Mouse (Mus musculus): ENCODE data around the gene Nup93. TPM values are rescaled to one million over a fixed set of nuclear protein-coding genes. Genes with fewer than 3 reads are reported as not detected.

Gene Nup93
- polyA plus RNA-seq, 1 experiment = 5.4 TPM

- Histone ChIP-seq H3K36me3 (ENCODE audit: control insufficient read depth, insufficient read depth, low read length) (no peaks in the 10 kb centered on the region), H3K4me3 (ENCODE audit: low read depth, low read length) (peak overlapping the region; percentile 72), H3K27me3 (ENCODE audit: control insufficient read depth, insufficient read depth, low read length) (no peaks in the 10 kb centered on the region), H3K4me1 (ENCODE audit: control insufficient read depth, insufficient read depth, insufficient read length, low read length) (peaks cover 5% of the 10 kb centered on the region), H3K27ac (ENCODE audit: insufficient read depth, low read depth, low read length) (peak overlapping the region; percentile 84)
- no peak for TF ChIP-seq POLR2A (IDR thresholded peaks at IDR 0.05; ENCODE audit: low read depth, low read length)
- TF ChIP-seq CTCF (IDR thresholded peaks at IDR 0.05; ENCODE audit: extremely low read depth, insufficient read length, insufficient replicate concordance, low read depth, low read length) = no peak
- WGBS = 3% methylated on average over 25 of the region's 25 CpGs
Measured at GRCm38 (mm10) chr8:94179713-94180560, 34.4 kb upstream of the Nup93 start.

GRCm38 (mm10) chr8:94180561-94180908 lies 33.8 kb upstream of the Nup93 start:
- Histone ChIP-seq H3K27ac (ENCODE audit: insufficient read depth, low read depth, low read length) (no peak overlapping the region), H3K27me3 (ENCODE audit: control insufficient read depth, insufficient read depth, low read length) (no peaks in the 10 kb centered on the region), H3K4me1 (ENCODE audit: control insufficient read depth, insufficient read depth, insufficient read length, low read length) (peaks cover 5% of the 10 kb centered on the region), H3K36me3 (ENCODE audit: control insufficient read depth, insufficient read depth, low read length) (no peaks in the 10 kb centered on the region), H3K4me3 (ENCODE audit: low read depth, low read length) (peak overlapping the region; percentile 72; the same call in 1 of the 2 replicates)
- 95% methylated on average over 1 of the region's 1 CpGs for WGBS
- no peak for TF ChIP-seq CTCF (IDR thresholded peaks at IDR 0.05; ENCODE audit: extremely low read depth, insufficient read length, insufficient replicate concordance, low read depth, low read length)
- TF ChIP-seq POLR2A (IDR thresholded peaks at IDR 0.05; ENCODE audit: low read depth, low read length) = no peak

- H3K36me3 ChIP-seq (ENCODE audit: control insufficient read depth, insufficient read depth, low read length) = no peaks in the 10 kb centered on the region
- no peak for TF ChIP-seq CTCF (IDR thresholded peaks at IDR 0.05; ENCODE audit: extremely low read depth, insufficient read length, insufficient replicate concordance, low read depth, low read length)
- no peak for TF ChIP-seq POLR2A (IDR thresholded peaks at IDR 0.05; ENCODE audit: low read depth, low read length)
Measured at GRCm38 (mm10) chr8:94182055-94182929, 32.1 kb upstream of the Nup93 start.

GRCm38 (mm10) chr8:94183117-94183516 lies 31.2 kb upstream of the Nup93 start:
- H3K27ac ChIP-seq (ENCODE audit: insufficient read depth, low read depth, low read length) = peak overlapping the region; percentile 50
- H3K4me3 ChIP-seq (ENCODE audit: low read depth, low read length) = peak overlapping the region; percentile 23
- under 1% methylated on average over 16 of the region's 16 CpGs for WGBS
- peaks cover 17% of the 10 kb centered on the region for H3K4me1 ChIP-seq (ENCODE audit: control insufficient read depth, insufficient read depth, insufficient read length, low read length)
- H3K27me3 ChIP-seq (ENCODE audit: control insufficient read depth, insufficient read depth, low read length) = no peaks in the 10 kb centered on the region
- TF ChIP-seq CTCF (IDR thresholded peaks at IDR 0.05; ENCODE audit: extremely low read depth, insufficient read length, insufficient replicate concordance, low read depth, low read length) (peak; percentile 79), POLR2A (IDR thresholded peaks at IDR 0.05; ENCODE audit: low read depth, low read length) (no peak; the same call in 1 of the 2 replicates)
- no peaks in the 10 kb centered on the region for H3K36me3 ChIP-seq (ENCODE audit: control insufficient read depth, insufficient read depth, low read length)

More at GRCm38 (mm10) chr8:94182055-94182929, 32.1 kb upstream of the Nup93 start:
- Histone ChIP-seq H3K27me3 (ENCODE audit: control insufficient read depth, insufficient read depth, low read length) (no peaks in the 10 kb centered on the region), H3K4me1 (ENCODE audit: control insufficient read depth, insufficient read depth, insufficient read length, low read length) (peaks cover 16% of the 10 kb centered on the region), H3K27ac (ENCODE audit: insufficient read depth, low read depth, low read length) (peak overlapping the region; percentile 50), H3K4me3 (ENCODE audit: low read depth, low read length) (peak overlapping the region; percentile 36; the same call in 1 of the 2 replicates)
- 29% methylated on average over 13 of the region's 13 CpGs for WGBS

- Histone ChIP-seq H3K27me3 (ENCODE audit: control insufficient read depth, insufficient read depth, low read length) (no peaks in the 10 kb centered on the region), H3K27ac (ENCODE audit: insufficient read depth, low read depth, low read length) (peak overlapping the region; percentile 32; the same call in 1 of the 2 replicates), H3K36me3 (ENCODE audit: control insufficient read depth, insufficient read depth, low read length) (no peaks in the 10 kb centered on the region), H3K4me3 (ENCODE audit: low read depth, low read length) (peak overlapping the region; percentile 4; the same call in 1 of the 2 replicates), H3K4me1 (ENCODE audit: control insufficient read depth, insufficient read depth, insufficient read length, low read length) (peaks cover 20% of the 10 kb centered on the region)
- WGBS = 68% methylated on average over 12 of the region's 12 CpGs
- no peak for TF ChIP-seq CTCF (IDR thresholded peaks at IDR 0.05; ENCODE audit: extremely low read depth, insufficient read length, insufficient replicate concordance, low read depth, low read length)
Measured at GRCm38 (mm10) chr8:94184357-94184843, 30.0 kb upstream of the Nup93 start.

GRCm38 (mm10) chr8:94185791-94186190 lies 28.6 kb upstream of the Nup93 start:
- WGBS = 47% methylated on average over 6 of the region's 6 CpGs
- Histone ChIP-seq H3K27me3 (ENCODE audit: control insufficient read depth, insufficient read depth, low read length) (no peaks in the 10 kb centered on the region), H3K4me3 (ENCODE audit: low read depth, low read length) (no peak overlapping the region), H3K27ac (ENCODE audit: insufficient read depth, low read depth, low read length) (no peak overlapping the region), H3K4me1 (ENCODE audit: control insufficient read depth, insufficient read depth, insufficient read length, low read length) (peaks cover 29% of the 10 kb centered on the region), H3K36me3 (ENCODE audit: control insufficient read depth, insufficient read depth, low read length) (no peaks in the 10 kb centered on the region)
- TF ChIP-seq CTCF (IDR thresholded peaks at IDR 0.05; ENCODE audit: extremely low read depth, insufficient read length, insufficient replicate concordance, low read depth, low read length) (no peak), POLR2A (IDR thresholded peaks at IDR 0.05; ENCODE audit: low read depth, low read length) (no peak)

Measured in small intestine, adult 2 months (tissue).